Mouse (Mus musculus) urinary bladder, postnatal 36 days (tissue): ENCODE measurements around the gene Dolk.

Experiments used
- DNase-seq, 2 experiments: peaks; one replicate each; pipeline ENCODE4 v3.0.0; 2022; ENCODE audit warnings: low spot score in 2 of 2, mixed read lengths in 1 of 2

Dolk gene

GRCm38 (mm10) chr2:30286192-30287026 lies at the start of gene Dolk, which contains the start of gene Nup188:
Dolk (minus strand) TSS chr2:30286334.
Nup188 (plus strand) TSS chr2:30286397.
- DNase-seq: peak; percentile 95 to 96

- DNase-seq: no peak
Measured at GRCm38 (mm10) chr2:30335324-30335723, 49.2 kb upstream of the Dolk start.

DNA sequence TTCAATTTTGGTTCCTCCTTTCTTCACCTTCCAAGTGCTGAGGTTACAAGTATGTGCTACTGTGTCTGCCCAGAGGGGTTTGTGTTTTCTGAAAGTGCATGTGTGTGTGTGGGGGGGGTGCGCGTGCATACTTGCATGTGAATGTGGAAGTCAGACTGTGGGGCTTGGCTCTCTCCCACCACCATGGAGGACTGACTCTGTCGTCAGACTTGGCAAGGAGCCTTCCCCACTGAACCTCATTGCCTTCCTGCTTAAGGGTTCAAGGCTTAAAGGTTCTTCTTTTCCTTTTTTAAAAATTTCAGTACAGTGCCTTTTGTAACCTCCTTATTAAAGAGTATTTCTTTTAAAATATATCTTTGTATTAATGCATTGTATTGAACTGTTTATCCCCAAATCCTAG lies 42.7 kb upstream of the Dolk start:
- DNase-seq: no peak

- no peak for DNase-seq
Measured at GRCm38 (mm10) chr2:30327276-30327675, 41.1 kb upstream of the Dolk start.

DNA sequence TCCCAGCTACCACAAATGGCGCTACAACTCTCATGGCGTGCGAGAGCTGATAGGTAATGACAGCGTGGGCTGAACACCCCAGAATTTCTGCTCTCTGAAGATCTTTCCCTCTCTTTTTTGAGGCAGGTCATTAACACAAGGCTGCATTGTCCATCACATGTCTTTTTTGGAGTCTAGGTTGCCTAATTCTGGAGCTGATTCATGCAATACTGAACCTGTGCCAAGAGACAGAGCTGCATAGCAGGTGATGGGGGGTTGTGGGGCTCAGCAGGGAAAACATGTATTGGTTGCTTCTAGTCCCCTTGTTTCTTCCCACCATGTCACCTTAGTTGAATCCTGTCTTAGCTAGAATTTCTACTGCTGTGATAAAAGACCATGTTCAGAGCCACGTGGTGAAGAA lies 39.2 kb upstream of the Dolk start:
- DNase-seq: no peak

GRCm38 (mm10) chr2:30323111-30323510 lies 37.0 kb upstream of the Dolk start:
- DNase-seq: no peak

- DNase-seq: no peak
Measured at GRCm38 (mm10) chr2:30319260-30319659, 33.1 kb upstream of the Dolk start.

DNA sequence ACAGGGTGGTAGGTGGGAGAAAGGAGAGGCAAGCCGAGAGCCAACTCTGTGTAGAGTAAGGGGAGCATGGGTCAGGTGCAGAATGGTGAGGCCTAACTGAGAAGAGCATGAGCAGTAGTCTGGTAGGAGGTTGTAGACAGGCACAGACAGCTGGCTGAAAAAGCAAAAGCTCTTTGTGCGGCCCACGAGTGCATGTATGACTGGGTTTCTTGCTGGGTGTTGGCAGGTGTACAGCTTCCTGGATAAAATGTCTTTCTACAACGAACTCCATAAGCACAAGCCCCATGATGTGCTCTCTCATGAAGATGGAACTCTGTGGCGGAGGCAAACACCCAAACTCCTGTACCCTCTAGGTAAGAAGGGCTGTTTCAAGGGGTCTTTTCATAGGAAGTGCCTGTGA lies 30.8 kb upstream of the Dolk start:
- no peak for DNase-seq

DNA sequence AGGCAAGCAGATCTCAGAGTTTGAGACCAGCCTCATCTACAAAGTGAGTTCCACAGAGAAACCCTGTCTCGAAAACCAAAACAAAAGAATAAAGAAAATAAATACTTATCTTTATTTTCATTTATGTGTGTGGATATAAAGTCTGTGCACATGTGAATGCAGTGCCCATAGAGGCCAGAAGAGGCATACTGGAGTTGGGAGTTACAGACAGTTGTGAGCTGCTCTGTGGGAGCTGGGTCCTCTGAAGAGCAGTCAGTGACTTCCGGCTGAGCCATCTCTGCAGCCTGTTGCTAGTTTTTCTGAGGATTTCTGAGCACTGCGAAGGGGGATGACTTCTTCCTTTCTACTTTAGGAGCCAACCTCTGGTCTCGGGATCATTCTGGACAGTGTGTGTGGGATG lies 30.0 kb upstream of the Dolk start:
- no peak for DNase-seq

- DNase-seq: no peak
Measured at GRCm38 (mm10) chr2:30311481-30311880, 25.3 kb upstream of the Dolk start.

- DNase-seq: no peak
Measured at GRCm38 (mm10) chr2:30309351-30309750, 23.2 kb upstream of the Dolk start.

DNA sequence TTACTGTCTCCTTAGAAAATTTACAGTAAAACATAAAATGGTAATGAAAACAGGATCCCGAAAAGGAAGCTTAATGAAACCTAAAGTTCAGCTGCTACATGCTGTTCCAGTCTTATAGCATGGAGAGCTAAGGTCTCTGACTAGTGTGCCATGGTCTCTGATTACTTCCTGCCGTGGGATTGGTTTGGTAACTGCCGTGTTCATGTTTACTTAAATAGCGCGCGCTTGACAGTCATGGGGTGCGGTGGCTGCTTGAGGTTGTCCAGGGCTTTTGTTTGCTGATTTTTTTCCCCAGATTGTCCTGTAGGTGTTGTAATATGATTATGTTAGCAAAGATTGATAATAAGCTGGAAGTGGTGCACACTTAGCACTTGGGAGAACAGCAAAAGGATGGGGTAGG lies 20.0 kb upstream of the Dolk start:
- DNase-seq: no peak

DNA sequence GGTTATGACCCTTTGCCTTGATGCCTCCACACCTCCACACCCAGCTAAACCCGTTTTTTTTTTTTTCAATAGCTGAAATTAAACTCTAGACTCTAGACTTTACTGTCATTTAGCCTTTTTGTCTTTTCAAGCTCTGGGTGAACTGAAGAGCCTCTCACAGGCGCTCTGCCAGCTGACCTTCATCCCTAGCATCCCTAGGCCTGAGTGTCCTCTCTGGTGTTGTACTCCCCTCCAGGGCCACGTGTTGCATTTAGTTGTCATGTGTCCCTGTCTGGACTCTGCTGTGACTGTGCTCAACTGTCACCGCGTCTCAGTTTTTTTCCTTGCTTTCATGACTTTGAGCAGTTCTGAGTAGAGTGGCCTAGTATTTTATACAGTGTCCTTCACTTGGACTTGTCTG lies 13.8 kb upstream of the Dolk start:
- no peak for DNase-seq

DNA sequence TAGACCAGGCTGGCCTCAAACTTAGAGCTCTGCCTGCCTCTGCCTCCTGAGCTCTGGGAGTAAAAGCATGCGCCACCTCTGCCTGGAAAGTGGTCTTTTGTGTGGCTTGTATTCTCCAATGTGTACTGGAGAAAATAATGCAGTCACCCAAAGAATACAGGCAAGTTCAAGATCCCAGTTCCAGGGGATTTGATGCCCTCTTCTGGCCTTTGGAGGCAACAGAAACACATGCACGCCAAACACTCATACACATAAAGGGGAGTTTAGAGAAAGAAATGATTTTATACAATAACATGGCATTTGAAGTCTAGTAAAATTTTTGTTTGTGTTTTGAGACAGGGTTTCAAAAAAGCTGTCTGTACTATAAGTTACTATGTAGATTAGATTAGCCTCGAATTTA lies 13.4 kb upstream of the Dolk start:
- no peak for DNase-seq

- DNase-seq: no peak
Measured at GRCm38 (mm10) chr2:30287027-30287373, 866 bp upstream of the Dolk start.

DNA sequence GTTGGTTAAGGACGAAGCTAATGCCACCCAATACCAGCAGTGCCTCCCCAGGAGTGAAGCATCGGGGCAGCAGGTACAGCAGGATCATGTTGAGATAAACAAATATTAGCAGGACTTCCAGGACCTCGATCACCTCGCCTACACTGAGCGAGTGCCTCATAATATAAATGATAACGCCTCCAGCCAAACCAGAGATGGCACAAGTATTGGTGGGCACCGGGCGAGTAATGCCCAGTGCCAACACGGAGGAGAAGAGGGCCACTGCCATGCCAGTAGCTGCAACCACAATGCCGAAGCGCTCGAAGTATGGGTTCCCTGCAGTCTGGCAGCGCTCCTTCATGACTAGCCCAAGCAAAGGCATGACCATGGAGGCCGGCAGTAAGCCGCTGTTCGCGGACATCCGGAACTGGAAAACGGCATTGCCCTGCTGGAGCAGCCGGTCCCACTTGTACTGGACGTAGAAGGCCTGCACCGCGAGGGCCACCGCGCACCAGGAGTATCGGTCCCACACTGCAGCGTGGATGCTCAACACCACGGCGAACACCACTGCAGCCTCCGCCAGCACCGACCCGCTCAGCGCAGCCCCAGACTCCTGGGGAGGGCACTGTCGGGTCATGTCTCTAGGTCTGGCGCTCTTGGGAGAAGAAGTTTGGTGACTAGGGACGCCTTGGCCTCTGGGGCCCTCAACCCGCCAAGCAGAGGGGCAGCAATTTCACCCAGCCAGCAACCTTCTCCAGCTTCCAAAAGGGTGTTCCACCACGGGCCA lies 535 bp downstream of the Dolk start:
- no peak for DNase-seq

GRCm38 (mm10) chr2:30285004-30285403 lies 1.1 kb downstream of the Dolk start:
- no peak for DNase-seq

DNA sequence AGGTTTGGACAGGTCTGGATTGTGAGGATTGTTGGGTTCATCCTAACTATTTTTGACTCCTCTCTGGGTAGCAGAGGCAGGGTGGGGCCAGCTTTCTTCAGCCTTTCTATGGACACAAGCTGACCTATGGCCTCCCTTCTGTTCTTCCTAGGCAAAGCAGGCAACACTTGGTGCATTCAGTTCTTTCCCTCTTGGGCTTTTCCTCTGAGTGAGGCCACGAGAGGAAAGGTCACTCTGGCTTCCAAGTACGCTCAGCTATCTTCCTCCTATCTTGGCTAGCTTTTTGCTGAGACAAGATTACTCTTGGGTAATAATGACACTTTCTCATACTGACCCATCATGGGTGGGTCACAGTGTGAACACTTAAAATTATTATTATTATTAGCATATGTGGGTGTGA lies 2.9 kb downstream of the Dolk start:
- no peak for DNase-seq

- DNase-seq: no peak
Measured at GRCm38 (mm10) chr2:30281651-30282050, 4.5 kb downstream of the Dolk start.

- no peak for DNase-seq
Measured at GRCm38 (mm10) chr2:30280743-30281142, 5.4 kb downstream of the Dolk start, which contains the start of gene Gm28038. Gm28038 (plus strand) TSS chr2:30281043.

GRCm38 (mm10) chr2:30270134-30270533 lies 16.0 kb downstream of the Dolk start:
- DNase-seq: peak; percentile 65 to 76

DNA sequence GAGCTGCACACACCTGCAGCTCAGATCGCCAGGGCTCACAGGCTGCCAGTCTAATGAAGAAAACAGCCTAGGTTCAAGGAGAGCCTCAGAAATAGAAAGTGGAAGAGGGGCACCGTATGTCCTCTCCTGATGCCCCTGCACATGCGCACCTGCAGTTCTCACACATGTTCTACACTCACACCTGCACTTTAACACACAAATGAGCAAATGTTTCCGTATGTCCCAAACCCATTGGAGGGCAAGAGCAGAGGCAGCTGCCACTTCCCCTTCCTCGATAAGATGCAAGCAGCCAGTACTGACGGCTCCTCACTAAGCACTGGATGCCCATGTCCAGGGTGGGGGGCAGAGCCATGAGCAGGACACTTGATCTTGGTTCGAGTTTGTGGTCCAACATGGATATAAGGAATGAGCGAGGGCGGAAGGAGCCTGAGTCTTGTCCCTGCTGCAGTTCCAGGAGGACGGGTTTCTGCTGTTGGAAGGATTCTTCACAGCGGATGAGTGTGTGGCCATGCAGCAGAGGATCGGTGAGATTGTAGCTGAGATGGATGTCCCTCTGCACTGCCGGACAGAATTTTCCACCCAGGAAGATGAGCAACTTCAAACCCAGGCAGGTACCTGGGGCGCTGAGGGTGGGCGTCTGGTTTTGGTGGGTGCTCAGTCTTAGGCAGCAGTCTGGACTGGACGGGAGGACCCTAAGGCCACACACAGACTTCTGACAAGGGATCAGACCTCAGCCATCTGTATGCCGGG lies 16.7 kb downstream of the Dolk start:
- DNase-seq: no peak
